Mouse (Mus musculus): ENCODE data around the gene Syngr2. TPM values are rescaled to one million over a fixed set of nuclear protein-coding genes. Genes with fewer than 3 reads are reported as not detected.

Gene Syngr2
- polyA plus RNA-seq, 1 experiment from 2014 or later: 145 TPM

- 24% methylated on average over 11 of the region's 11 CpGs for WGBS
- DNase-seq (ENCODE audit: low spot score): no peak
- H3K36me3 ChIP-seq (ENCODE audit: control insufficient read depth, insufficient read depth, low read length): no peaks in the 10 kb centered on the region
- no peak overlapping the region for H3K27ac ChIP-seq (ENCODE audit: low read depth)
- ATAC-seq (replicated peaks; ENCODE audit: low FRiP score, low TSS enrichment, low read depth): no peak; the same call in 1 of the 2 replicates
- no peaks in the 10 kb centered on the region for H3K9me3 ChIP-seq (ENCODE audit: control insufficient read depth, low read length)
- no peak overlapping the region for H3K4me3 ChIP-seq (ENCODE audit: low read depth, low read length)
- 0 out of 2 replicates have a peak, but pooled peaks cover 3% of the 10 kb centered on the region for H3K4me1 ChIP-seq (replicated peaks; ENCODE audit: control insufficient read depth, insufficient read depth, low read length)
- no peak overlapping the region for H3K4me2 ChIP-seq (ENCODE audit: low read length)
- peaks cover 31% of the 10 kb centered on the region for H3K27me3 ChIP-seq (replicated peaks; ENCODE audit: control insufficient read depth, insufficient read depth, low read length)
- no peak overlapping the region for H3K9ac ChIP-seq (ENCODE audit: low read length)
These were observed 53.8 kb downstream of the Syngr2 start for GRCm38 (mm10) chr11:117863174-117863856.

Other genes starting within 250 kb of the Syngr2 start
- gene Tnrc6c, start 155.4 kb upstream of the Syngr2 start, polyA plus RNA-seq (2014; fragmentation: Nextera tagmentation; extraction: Ambion mirVana): 12.6 and 13.8 TPM in 2 replicates
- gene Tmc8, start 27.6 kb upstream of the Syngr2 start, polyA plus RNA-seq (2014; fragmentation: Nextera tagmentation; extraction: Ambion mirVana): 3.8 and 5.2 TPM in 2 replicates
- gene Tmc6, start 27.5 kb upstream of the Syngr2 start, polyA plus RNA-seq (2014; fragmentation: Nextera tagmentation; extraction: Ambion mirVana): 20.7 and 26.1 TPM in 2 replicates
- 0.28 TPM in 2 replicates for gene 6030468B19Rik, start 12.0 kb upstream of the Syngr2 start, polyA plus RNA-seq (2014; fragmentation: Nextera tagmentation; extraction: Ambion mirVana)
- 0.83 TPM in 1 of 2 replicates, not detected in the other for gene Gm20708, start within 50 bp of the Syngr2 start, polyA plus RNA-seq (2014; fragmentation: Nextera tagmentation; extraction: Ambion mirVana)
- 6.6 and 7.0 TPM in 2 replicates for gene Afmid, start 16.3 kb downstream of the Syngr2 start, polyA plus RNA-seq (2014; fragmentation: Nextera tagmentation; extraction: Ambion mirVana)
- 159 and 163 TPM in 2 replicates for gene Tk1, start 16.4 kb downstream of the Syngr2 start, polyA plus RNA-seq (2014; fragmentation: Nextera tagmentation; extraction: Ambion mirVana)
- 337 and 340 TPM in 2 replicates for gene Birc5, start 39.6 kb downstream of the Syngr2 start, polyA plus RNA-seq (2014; fragmentation: Nextera tagmentation; extraction: Ambion mirVana)
- not detected in 2 replicates for gene Tmem235, start 51.1 kb downstream of the Syngr2 start, polyA plus RNA-seq (2014; fragmentation: Nextera tagmentation; extraction: Ambion mirVana)
- 4.5 and 5.1 TPM in 2 replicates for gene Tha1, start 63.8 kb downstream of the Syngr2 start, polyA plus RNA-seq (2014; fragmentation: Nextera tagmentation; extraction: Ambion mirVana)
- 8.1 and 8.7 TPM in 2 replicates for gene Socs3, start 160.4 kb downstream of the Syngr2 start, polyA plus RNA-seq (2014; fragmentation: Nextera tagmentation; extraction: Ambion mirVana)
- 31.6 and 33.8 TPM in 2 replicates for gene Pgs1, start 176.6 kb downstream of the Syngr2 start, polyA plus RNA-seq (2014; fragmentation: Nextera tagmentation; extraction: Ambion mirVana)